Mouse (Mus musculus) heart, embryonic 14.5 days (tissue): ENCODE data around the gene Tgif1. TPM values are rescaled to one million over a fixed set of nuclear protein-coding genes. Genes with fewer than 3 reads are reported as not detected.
A peak's percentile ranks its signal among the peaks of the same experiment; 100 is the strongest.

Source experiments
- ATAC-seq: fragments of 200-750 bp; cut with Nextera tagmentation; 2 replicates; pipeline ENCODE4 v1.8.0; 2017; ENCODE audit warnings: low read depth, moderate TSS enrichment; ENCODE audit not compliant: insufficient number of reproducible peaks, insufficient read depth, low FRiP score
- H3K27ac ChIP-seq, 2 experiments: fragments of 200-500 bp in 1 of 2; fragments of 300-500 bp in 1 of 2; sonication (generic) in 1 of 2; replicated peaks in 1 of 2; 2 replicates each; pipeline ENCODE4 v1.5.1; 2012 to 2014; ENCODE audit warnings: low read depth in 2 of 2, low read length in 2 of 2, control low read depth in 1 of 2, mild to moderate bottlenecking in 1 of 2, mixed read lengths in 1 of 2; ENCODE audit not compliant: control insufficient read depth in 1 of 2, insufficient read depth in 1 of 2
- H3K27me3 ChIP-seq: fragments of 300-500 bp; sonication (generic); 2 replicates; pipeline ENCODE4 v1.6.1; 2014; ENCODE audit warnings: mild to moderate bottlenecking, low read length, control low read depth; ENCODE audit not compliant: control insufficient read depth, insufficient read depth
- H3K36me3 ChIP-seq: fragments of 300-500 bp; sonication (generic); 2 replicates; pipeline ENCODE4 v1.6.1; 2014; ENCODE audit warnings: mild to moderate bottlenecking, control low read depth, low read length, mixed read lengths; ENCODE audit not compliant: control insufficient read depth, insufficient read depth
- H3K4me1 ChIP-seq, 2 experiments: fragments of 200-500 bp in 1 of 2; fragments of 300-500 bp in 1 of 2; sonication (generic) in 1 of 2; 2 replicates each; pipeline ENCODE4 v1.6.1; 2012 to 2014; ENCODE audit warnings: low read length in 2 of 2, control low read depth in 1 of 2, mixed read lengths in 1 of 2; ENCODE audit not compliant: control insufficient read depth in 2 of 2, insufficient read depth in 2 of 2
- H3K4me2 ChIP-seq: fragments of 300-500 bp; sonication (generic); 2 replicates; pipeline ENCODE4 v1.6.1; 2014; ENCODE audit warnings: mild to moderate bottlenecking, low read length
- H3K4me3 ChIP-seq, 2 experiments: fragments of 200-500 bp in 1 of 2; fragments of 300-500 bp in 1 of 2; sonication (generic) in 1 of 2; 2 replicates each; pipeline ENCODE4 v1.5.1; 2012 to 2014; ENCODE audit warnings: low read length in 2 of 2, mild to moderate bottlenecking in 2 of 2, control low read depth in 1 of 2, low read depth in 1 of 2, moderate library complexity in 1 of 2; ENCODE audit not compliant: control insufficient read depth in 1 of 2, insufficient read depth in 1 of 2
- H3K9ac ChIP-seq: fragments of 300-500 bp; sonication (generic); 2 replicates; pipeline ENCODE4 v1.6.1; 2014; ENCODE audit warnings: mild to moderate bottlenecking, low read length
- H3K9me3 ChIP-seq: fragments of 300-500 bp; sonication (generic); 2 replicates; pipeline ENCODE4 v1.6.1; 2016; ENCODE audit warnings: low read length, control low read depth; ENCODE audit not compliant: control insufficient read depth
- WGBS: fragments of 180-500 bp; shearing (Covaris S2); extraction: QIAGEN DNeasy Blood & Tissue Kit; methylation state at CpG from one replicate; pipeline ENCODE4 v1.1.7; 2014; 5-methylcytosine and 5-hydroxymethylcytosine counted together
- polyA plus RNA-seq: library from polyadenylated mRNA; unstranded; fragments of >200 nt; fragmentation: Nextera tagmentation; extraction: Ambion mirVana; gene quantifications from 2 replicates; pipeline ENCODE4 v1.2.1, GENCODE M21; 2014

Gene Tgif1
- polyA plus RNA-seq, 1 experiment from 2014 or later: 17.7 TPM

DNA sequence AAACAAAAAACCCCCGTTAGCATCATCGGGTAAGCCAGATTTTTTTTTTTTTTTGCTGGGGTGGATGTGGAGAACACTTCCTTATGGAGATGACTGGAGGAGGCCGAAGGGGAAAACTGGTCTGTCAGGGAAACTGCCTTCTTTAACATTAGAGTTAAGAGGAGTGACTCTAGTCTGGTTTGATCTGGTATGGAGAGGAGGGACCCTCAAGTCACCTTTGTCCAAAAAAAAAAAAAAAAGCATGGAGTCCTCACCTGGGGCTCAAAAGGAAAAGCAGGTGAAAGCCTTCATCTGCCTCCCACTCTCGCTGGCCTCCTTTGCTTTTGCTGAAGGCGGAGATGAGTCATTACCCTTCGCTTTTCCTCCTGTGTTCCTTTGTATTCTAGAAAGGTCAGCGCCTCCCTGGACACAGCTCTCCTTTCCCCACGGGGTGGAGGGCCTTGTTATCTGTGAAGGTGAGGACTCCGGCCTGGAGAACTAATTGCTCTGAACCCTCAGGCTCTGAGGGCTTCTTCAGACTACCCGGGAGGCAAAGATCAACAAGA, 11.8 kb upstream of the Tgif1 start:
- no peak overlapping the region for H3K4me3 ChIP-seq
- H3K9me3 ChIP-seq: no peaks in the 10 kb centered on the region
- WGBS: 65% methylated on average over 10 of the region's 10 CpGs
- H3K9ac ChIP-seq: no peak overlapping the region
- ATAC-seq: no peak
- H3K27me3 ChIP-seq: no peaks in the 10 kb centered on the region
- H3K4me1 ChIP-seq: no peaks in the 10 kb centered on the region
- no peaks in the 10 kb centered on the region for H3K36me3 ChIP-seq
- no peak overlapping the region for H3K27ac ChIP-seq
- no peak overlapping the region for H3K4me2 ChIP-seq

GRCm38 (mm10) chr17:70864645-70865044, 11.3 kb upstream of the Tgif1 start:
- H3K4me3 ChIP-seq: no peak overlapping the region
- H3K4me1 ChIP-seq: no peaks in the 10 kb centered on the region
- no peak overlapping the region for H3K4me2 ChIP-seq
- WGBS: 80% methylated on average over 3 of the region's 3 CpGs
- no peaks in the 10 kb centered on the region for H3K36me3 ChIP-seq
- H3K27me3 ChIP-seq: no peaks in the 10 kb centered on the region
- no peak overlapping the region for H3K27ac ChIP-seq
- H3K9ac ChIP-seq: no peak overlapping the region
- no peaks in the 10 kb centered on the region for H3K9me3 ChIP-seq
- no peak for ATAC-seq

DNA sequence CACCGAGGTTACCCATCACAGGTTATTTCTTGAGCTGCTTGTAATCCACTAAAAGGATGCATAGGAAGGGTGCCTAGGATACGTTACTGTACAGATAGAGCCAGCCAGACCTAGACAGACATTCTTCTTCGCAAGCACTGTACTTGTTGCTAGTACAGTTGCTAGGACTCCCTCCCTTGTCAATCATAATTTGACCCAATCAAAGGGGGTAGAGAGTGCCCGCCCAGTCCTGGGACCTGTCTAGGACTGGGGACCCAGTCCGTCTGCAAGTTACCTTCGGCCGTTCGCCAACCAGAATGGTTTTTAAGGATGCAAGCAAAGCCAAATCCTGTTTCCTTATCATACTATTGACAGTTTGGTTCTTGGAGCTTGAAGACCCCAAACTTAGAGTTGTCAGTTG, 10.8 kb upstream of the Tgif1 start:
- Histone ChIP-seq H3K4me3 (no peak overlapping the region), H3K27ac (no peak overlapping the region), H3K9ac (no peak overlapping the region), H3K4me1 (no peaks in the 10 kb centered on the region), H3K36me3 (no peaks in the 10 kb centered on the region), H3K4me2 (no peak overlapping the region), H3K9me3 (no peaks in the 10 kb centered on the region), H3K27me3 (no peaks in the 10 kb centered on the region)
- no peak for ATAC-seq
- 89% methylated on average over 8 of the region's 8 CpGs for WGBS

GRCm38 (mm10) chr17:70858814-70859213, 5.5 kb upstream of the Tgif1 start:
- Histone ChIP-seq H3K27ac (no peak overlapping the region), H3K36me3 (no peaks in the 10 kb centered on the region), H3K27me3 (no peaks in the 10 kb centered on the region), H3K9ac (no peak overlapping the region), H3K4me2 (no peak overlapping the region), H3K4me1 (peaks cover 5% of the 10 kb centered on the region in 2 experiments; a peak in 2 of 4 replicates), H3K9me3 (no peaks in the 10 kb centered on the region), H3K4me3 (no peak overlapping the region)
- WGBS: 77% methylated on average over 4 of the region's 4 CpGs
- ATAC-seq: no peak

GRCm38 (mm10) chr17:70856871-70857415, 3.6 kb upstream of the Tgif1 start:
- H3K4me1 ChIP-seq: peaks cover 5% of the 10 kb centered on the region in 2 experiments; a peak in 2 of 4 replicates
- H3K27ac ChIP-seq: no peak overlapping the region
- no peak for ATAC-seq
- H3K4me3 ChIP-seq: no peak overlapping the region
- no peaks in the 10 kb centered on the region for H3K36me3 ChIP-seq
- H3K9ac ChIP-seq: no peak overlapping the region
- no peak overlapping the region for H3K4me2 ChIP-seq
- no peaks in the 10 kb centered on the region for H3K9me3 ChIP-seq
- no peaks in the 10 kb centered on the region for H3K27me3 ChIP-seq
- WGBS: 71% methylated on average over 12 of the region's 12 CpGs

- 29% methylated on average over 6 of the region's 6 CpGs for WGBS
- no peaks in the 10 kb centered on the region for H3K27me3 ChIP-seq
- H3K4me2 ChIP-seq: peak overlapping the region; percentile 98
- no peak for ATAC-seq
- H3K4me3 ChIP-seq: peak overlapping the region; percentile 62 to 91; a peak in 2 of 4 replicates
- no peaks in the 10 kb centered on the region for H3K9me3 ChIP-seq
- 0 out of 4 replicates have a peak overlapping the region, but pooled peaks of 1 of the 2 experiments have one; percentile 95 for H3K27ac ChIP-seq
- peak overlapping the region; percentile 91 for H3K9ac ChIP-seq
- H3K4me1 ChIP-seq: peaks cover 5% of the 10 kb centered on the region in 2 experiments; a peak in 2 of 4 replicates
- no peaks in the 10 kb centered on the region for H3K36me3 ChIP-seq
Observed at GRCm38 (mm10) chr17:70854021-70854420, 675 bp upstream of the Tgif1 start.

GRCm38 (mm10) chr17:70852686-70853386, 510 bp downstream of the Tgif1 start:
- H3K4me1 ChIP-seq: peaks cover 5 to 6% of the 10 kb centered on the region in 2 experiments; a peak in 2 of 4 replicates
- WGBS: under 1% methylated on average over 50 of the region's 51 CpGs
- peak overlapping the region; percentile 62 to 91 for H3K4me3 ChIP-seq
- H3K27ac ChIP-seq: peak overlapping the region; percentile 89 to 95
- ATAC-seq: peak; percentile 63
- no peaks in the 10 kb centered on the region for H3K27me3 ChIP-seq
- H3K4me2 ChIP-seq: peak overlapping the region; percentile 98
- H3K36me3 ChIP-seq: no peaks in the 10 kb centered on the region
- no peaks in the 10 kb centered on the region for H3K9me3 ChIP-seq
- H3K9ac ChIP-seq: peak overlapping the region; percentile 91
